Mouse (Mus musculus) embryo, embryonic 10 days (tissue): ENCODE data around the gene Cacul1.
"Not testable (repeated sequence)": the region's sequence is repeated elsewhere in the genome, so short reads cannot be mapped to it uniquely, and the experiment has no call there.

Source experiments
- DNase-seq: peaks from one replicate; pipeline ENCODE4 v3.0.0-alpha.2; 2015; ENCODE audit warnings: low spot score

Gene Cacul1

DNA sequence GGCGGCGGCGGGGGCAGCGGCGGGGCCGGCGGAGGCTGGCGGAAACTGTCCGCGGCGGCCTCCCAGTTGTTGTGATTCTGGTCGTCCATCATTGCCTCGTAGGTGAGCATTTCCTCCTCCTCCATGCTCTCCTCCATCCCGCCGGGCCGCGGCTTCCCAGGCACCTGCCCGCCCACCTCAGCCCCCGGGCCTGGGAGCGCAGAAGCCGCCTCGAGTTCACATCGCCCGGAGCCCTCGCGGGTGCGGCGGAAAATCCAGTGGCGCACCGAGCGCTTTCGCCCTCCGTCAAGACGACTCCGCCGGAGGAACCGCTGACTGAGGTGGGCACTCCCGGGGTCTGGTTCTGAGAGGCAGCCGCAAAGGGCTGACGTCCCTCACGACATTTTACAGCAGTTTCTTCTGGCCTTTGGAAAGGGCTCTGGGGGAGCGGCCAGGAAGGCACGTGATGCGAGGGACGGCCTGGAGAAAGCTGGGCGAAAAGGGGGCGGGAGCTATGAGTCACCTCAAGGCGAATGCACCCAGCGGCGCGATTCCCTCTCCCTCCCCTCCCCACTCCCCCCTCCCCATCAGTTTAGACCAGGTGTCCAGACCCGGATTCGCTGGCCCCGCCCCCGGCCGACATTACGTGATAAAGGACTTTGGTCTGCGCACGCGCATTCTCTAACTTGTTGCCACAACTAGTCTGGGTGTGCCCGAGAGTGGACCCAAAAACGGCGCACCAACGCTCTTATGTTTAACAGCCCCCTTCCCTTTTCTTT lies at the start of gene Cacul1:
Cacul1 (minus strand) TSS at position 444 of the 758 bp plus-strand sequence.
- peak; percentile 98 for DNase-seq

DNA sequence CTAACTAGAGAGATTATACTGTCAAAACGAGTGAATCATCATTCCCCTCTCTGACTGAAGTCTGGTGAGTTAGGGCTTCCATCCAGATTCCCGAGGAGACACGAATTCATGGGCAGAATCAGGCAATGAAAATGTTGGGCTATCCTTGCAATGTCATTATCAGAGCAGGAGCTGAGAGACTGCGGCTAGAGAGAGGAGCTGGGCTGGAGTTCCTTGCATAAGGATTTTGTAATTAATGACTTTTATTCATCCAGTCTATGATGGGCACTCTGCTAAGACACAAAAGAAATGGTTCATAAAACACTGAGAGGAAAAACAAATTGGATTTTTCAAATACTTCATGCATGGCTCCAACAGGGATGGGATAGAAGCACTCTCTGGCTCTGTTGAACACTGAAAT lies 38.6 kb upstream of the Cacul1 start:
- DNase-seq: no peak

DNA sequence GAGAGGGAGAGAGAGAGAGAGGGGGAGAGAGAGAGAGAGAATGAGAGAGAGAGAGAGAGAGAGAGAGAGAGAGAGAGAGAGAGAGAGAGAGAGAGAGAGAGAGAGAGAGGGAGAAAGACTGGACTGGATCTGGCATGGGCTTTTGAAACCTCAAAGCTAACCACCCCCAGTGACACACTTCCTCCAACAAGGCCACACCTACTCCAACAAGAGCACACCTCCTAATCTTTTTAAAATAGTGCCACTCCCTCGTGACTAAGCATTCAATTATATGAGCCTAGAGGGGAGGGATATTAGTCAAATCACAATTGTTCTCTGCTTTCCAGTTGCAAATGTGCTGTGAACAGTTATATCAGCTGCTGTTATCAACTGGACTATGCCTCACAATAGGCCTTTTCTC lies 36.2 kb upstream of the Cacul1 start:
- no peak for DNase-seq

DNA sequence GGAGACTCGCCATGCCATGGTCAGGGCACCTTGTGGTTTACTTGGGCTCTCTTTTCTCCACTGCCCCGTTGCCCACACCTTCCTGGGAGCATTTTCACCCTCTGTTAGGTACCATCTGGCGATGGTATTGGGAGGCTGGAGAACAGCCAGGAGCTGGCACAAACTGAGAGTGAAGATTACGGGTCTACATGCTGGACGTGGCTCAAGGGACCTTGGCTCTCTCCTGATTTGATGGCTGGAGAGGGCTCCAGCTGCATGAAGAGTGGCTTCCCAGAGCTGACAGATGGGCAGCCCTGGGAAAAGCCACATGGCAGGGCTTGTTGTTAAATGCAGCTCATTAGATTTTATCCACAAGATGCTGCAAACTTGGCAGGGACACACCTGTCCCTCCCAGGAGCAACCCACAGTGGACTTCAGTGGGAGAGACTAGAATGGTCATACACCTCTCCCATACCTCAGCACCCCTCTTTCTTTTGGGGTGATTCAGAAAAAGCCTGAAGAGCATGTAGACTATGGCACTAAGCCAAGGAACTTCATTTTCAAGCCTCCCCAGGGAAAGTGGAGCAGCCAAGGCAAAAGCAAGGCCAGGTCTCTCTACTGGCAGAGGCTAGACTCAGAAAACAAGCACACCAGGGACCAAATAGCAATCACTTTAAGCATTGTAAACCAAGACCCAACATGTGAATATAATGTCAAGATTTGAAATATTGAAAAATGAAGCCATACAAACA lies 34.8 kb upstream of the Cacul1 start:
- no peak for DNase-seq

DNA sequence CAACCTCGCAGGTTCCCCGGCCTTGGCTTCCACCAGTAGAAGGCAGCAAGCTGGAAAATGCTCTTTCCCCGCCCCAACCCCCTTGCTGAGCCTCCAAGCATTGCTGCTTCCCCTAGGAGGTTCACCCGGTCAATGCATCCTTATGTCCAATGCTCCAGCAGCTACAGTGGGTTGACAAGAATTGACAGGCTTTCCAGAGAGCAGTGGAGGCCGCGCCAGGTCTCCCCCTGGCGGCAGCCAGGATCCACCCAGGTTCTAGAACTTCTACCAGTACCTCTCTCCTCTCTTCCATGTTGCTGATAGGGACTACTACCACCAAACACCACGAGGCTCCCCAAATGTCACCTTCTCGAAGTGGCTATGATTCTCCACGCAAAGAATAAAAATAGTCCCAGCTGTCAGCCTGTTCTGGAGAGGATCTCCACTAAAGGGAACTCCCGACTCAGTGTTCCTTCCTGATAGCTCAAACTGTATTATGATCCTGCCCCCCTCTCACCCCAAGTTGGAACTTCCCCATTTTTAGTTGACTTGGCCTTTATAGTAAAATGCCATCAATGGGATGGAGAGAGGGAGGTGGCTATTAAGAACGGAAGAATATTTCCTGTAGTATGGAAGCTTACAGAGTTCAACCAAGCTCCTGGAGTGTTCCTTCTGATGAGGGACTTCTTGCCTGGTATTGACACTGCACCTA lies 30.8 kb upstream of the Cacul1 start:
- DNase-seq: peak; percentile 10

DNA sequence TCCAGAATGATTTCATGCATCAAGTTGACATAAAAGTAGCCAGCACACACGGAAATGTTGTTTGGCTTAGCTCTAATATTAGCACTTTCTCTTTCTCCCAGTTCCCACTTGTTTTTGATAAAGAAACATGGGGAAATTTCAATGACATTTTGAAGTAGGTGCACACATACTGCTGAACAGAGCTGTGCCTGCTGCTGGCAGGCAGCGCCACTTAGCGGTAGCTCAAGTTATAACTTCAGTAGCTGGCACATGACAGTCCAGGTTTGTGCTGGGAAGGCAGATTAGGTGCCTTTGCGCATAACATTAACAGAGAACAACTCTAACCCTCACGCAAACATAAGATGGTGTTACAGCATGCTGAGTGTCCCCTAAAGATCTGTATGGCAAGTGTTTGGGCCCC lies 27.9 kb upstream of the Cacul1 start:
- peak; percentile 34 for DNase-seq

DNA sequence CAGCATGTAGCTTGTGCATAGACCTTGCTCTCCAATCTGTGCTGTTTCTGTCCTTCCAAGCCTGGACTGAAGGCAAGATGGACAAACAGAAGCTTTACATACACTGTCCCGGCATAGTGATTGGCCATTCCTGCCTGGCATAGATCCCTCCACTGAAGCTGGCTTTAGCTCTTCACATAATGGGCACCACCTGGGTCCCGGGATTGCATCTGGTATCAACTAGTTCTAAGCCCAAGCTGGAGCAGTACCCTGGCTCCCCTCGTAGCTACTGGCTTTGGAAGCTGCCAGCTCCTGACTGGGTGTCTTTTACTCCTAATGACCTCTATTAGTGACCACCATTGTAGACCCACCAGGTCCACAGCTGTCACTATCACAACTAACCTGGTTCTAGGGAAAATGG lies 22.8 kb upstream of the Cacul1 start:
- DNase-seq: no peak

DNA sequence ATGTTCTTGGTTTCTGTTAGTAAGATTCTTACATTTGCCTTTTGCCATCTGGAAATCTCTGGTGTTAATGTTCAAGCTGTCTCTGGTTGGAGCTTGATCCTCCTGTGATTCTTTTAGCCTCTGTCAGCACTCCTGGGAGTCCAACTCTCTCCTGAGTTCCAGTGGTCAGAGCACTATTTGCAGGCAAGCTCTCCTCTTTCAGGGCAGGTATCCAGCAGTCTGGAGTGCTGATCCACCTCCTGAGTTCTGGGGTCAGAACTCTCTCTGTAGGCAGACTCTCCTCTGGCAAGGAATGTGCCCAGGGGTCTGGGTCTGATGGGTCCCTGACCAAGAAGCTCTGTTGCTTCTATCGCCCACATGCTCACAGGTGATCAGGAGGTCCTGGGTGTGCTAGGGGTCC lies 21.2 kb upstream of the Cacul1 start:
- not testable (repeated sequence) for DNase-seq

DNA sequence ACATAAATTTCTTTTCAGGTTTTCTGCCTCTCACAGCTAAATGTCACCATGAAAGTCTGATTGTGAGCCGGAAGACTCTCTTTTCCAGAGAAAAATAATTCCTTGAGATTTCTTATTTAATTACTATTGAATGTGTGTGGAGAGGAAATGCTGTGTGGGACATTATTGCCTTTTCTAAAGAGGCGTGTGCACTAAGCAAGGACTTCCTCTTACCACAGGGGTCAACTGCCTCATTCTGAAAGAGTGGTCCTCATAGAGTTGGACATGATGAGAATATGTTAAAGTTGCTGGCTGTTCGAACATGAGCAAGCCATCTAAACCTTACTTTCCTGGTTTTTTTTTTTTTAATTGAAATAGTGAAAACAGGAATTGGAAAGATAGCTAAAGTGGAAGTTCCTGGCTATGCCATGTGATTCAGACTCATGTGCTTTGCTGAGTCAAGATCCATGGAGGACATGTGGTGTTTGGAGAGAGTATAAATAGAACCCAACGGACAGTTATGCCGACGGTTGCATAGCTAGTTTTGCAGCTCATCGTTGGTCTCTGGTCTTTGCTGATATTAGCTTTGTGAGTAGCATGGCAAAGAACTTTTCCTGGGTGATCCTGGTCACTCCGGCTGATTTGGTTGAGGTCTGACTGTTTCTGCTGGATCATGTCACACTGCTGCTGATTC lies 17.3 kb upstream of the Cacul1 start:
- no peak for DNase-seq

DNA sequence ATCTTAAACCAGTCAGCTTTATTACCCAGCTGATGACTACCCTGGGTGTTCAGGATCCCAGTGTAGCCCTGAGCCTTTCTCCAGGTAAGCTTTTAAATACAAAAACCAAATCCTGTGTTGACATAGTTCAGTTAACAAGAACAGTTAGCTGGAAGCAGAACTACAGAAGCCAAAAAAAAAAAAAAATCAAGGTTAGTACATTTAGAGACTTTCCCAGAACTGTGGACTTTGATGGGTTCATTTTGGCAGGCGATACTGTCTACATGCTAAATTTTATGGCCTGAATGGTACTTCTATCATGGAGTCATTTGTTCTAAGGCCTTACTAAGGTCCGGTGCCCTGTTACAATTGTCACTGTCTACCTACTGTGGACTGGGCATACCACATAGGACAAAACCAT lies 8.8 kb upstream of the Cacul1 start:
- no peak for DNase-seq

DNA sequence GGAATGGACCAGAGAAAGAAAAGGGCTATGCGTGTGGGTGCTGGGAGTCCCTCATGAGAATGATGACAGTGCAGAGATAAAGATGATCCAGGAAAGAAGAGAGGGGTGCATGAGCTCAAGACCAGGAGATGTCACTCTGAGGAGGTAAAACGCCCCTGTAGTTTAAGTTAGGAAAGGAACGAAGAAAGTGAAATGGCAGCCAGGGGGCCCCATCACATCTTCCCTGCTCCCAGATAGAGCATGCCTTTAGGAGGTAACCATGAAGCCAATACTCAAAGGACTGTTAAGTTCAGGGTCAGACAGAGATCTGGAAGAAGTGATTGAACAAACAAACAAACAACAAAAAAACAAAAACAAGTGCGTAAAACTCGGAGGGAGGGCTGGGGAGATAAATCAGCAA lies 5.8 kb upstream of the Cacul1 start:
- no peak for DNase-seq

DNA sequence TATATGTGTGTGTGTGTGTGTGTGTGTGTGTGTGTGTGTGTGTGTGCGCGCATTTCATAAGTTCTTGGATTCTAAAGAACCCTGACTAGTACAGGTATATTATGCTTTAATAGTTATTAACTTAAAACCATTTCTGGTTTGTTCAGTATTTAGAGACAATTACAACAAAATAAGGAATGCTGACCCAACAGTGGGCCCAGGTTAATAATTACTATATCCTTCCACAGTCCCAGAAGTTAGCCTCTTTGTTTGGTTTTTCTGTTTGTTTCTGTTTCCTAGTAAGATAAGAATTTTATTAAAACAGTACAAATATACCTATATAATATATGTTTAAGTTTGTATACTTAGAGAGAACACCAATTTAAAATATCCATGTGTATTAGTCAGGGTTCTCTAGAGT lies 2.4 kb upstream of the Cacul1 start:
- DNase-seq: no peak

DNA sequence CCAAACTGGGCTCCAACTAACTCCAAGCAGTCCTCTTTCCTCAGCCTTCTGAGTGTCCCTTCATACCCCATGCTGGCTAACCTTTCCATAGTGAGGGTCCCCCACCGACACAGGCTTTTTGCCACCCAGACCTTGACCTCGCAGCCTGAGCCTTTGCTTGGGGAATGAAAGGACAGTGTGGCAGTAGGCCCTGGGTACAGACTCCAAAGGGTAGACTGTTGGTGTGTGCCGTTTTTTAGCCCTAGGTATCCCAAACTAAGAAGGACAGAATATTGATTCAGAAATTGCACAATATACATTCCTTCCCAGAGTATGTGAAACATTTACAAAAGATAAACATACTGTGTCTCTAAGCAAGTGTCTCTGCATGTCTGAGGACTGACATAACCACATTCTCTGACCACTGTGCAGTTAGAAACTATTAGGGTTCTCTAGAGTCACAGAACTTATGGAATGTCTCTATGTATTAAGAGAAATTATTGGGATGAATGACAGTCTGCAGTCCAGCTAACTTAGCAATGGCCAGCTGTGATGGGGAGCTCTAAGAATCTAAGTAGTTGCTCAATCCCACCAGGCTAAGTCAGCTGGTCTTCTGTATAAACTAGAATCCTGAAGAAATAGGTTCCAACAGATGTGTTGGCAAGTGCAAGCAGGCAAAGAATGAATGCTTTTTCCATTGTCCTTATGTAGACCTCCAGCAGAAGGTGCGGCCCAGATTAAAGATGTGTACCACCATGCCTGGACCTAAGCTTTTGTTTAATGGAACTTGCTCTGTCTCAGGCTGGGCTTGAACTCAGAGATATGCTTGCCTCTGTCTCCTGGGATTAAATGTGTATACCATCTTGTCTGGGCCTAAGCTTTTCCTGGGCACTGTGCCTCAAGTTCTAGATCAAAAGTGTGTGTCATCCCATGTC lies 809 bp upstream of the Cacul1 start:
- DNase-seq: no peak

DNA sequence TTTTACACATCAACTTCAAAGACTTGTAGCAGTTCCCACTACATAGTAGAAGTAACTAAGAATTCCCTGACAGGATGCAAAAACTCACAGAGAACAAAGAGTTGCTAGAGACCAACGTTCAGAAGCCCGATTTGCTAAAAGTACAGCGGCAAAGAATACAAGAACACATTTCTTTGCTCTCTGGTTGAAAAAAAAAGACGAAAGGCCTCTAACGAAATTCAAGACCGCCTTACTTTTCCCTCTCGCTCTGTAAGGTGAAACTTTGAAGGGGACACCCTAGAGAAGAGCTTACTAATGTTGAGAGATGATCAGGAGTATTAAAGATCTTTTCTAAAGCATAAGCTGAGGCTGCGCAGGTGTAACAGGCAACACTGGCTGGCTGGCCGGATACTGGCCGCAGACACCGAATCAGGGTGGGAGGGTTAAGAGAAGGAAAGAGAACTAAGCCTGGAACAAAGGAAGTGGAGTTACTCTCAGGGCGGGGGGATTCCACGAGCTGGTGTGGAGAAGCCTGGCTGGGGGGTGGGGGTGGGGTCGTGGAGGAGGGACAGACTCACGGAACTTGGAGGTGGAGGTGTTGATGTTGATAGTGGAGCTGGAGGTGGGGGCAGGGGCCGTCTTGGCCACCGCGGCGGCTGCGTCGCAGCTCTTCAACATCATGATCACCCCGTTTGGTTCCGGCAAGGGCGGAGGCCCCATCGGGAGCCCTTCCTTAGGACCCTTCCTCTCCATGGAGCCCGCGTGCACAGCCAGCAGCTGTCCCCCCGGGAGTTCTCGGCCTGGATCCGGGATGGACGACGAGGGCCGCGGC lies 849 bp downstream of the Cacul1 start:
- peak; percentile 64 for DNase-seq

DNA sequence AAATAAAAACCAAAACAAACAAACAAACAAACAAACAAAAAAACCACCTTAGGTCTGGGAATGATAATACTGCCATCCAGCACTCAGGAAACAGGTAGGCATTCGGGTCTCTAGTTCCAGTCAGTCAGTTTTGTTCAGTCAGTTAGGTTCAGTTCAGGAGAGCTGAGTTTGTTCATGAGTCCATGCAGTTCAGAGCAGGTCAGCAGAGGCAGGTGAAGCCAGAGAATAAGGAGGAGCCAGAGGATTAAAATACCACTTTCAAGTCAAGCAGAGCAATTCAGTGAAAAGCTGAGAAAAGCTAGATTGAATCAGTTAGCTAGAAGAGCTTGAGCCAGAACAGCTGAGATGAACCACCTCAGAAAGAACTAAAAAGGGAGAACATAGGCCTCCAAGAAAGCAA lies 4.1 kb downstream of the Cacul1 start:
- no peak for DNase-seq

DNA sequence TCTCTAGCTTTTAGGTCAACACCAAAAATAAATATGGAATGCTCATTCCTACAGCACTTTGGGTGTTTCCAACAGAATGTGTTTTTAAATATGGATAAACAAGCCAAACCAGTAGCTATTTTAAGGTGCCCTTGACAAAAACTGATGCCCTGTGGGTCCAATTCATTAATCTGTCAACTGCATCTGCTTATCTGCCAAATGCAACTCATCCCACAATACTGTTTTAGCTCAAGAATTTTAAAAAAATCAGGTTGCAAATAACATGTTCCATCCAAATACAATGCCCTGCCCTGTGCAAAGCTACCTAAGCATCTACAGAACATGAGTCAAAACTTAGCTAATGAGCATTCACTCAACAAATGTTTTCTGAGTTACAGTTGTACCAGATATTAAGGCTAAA lies 20.3 kb downstream of the Cacul1 start:
- DNase-seq: no peak

DNA sequence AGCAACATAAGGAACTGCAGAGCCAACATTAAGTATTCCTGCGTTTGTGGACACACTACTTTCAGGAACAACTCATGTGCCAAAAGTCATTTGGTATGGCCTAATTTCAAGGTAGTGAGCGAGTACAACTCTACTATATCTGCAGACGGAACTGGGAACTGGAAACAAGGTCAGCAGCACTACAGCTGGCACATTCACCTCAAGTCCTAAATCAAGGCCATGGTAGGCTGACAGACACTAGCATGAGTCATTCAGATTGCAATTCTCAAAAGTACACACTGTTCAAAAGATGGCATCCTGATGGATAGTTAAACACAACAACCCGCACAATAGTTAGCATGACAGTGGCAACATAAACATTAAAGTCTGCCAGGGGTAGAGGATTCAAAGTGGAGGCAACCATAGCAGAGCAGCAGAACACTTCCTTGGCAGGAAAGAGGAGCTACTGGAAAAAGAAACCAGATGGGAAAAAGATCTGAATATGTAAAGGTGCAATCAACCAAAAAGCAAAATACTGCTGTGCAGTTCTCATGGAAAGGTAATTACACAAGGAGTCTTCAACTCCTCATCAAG lies 25.9 kb downstream of the Cacul1 start:
- DNase-seq: no peak

DNA sequence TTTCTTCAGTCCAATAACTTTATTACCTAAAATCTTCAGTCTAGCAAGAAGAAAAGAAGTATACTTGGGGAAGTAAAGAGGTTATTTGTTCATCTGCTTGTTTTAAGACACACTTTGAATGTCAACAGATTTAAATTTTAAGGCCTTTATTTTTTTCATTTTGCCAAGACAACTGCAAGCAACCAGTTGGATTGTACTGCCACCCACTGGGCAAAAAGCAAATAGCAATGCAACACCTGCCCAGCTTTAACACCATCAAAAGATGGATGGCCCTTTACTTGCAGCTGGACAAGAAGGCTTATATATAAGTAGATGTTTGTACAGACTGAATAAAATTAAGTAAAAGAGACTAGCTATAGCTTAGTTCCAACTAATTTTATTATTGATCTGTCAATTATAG lies 27.3 kb downstream of the Cacul1 start:
- DNase-seq: peak; percentile 65

DNA sequence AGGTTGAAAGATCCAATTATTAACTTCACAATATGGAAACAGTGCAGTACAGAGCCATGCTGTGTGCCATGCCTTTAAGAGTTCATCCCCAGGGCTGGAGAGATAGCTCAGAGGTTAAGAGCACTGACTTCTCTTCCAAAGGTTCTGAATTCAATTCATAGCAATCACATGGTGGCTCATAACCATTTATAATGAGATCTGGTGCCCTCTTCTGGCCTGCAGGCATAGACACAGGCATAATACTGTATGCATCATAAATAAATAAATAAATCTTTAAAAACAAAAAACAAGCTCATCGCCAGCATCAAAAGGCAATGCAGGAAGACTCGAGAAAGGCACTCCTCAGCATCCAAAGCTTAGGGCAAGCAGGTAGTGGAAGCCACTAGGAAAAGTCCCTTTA lies 37.5 kb downstream of the Cacul1 start:
- DNase-seq: no peak

DNA sequence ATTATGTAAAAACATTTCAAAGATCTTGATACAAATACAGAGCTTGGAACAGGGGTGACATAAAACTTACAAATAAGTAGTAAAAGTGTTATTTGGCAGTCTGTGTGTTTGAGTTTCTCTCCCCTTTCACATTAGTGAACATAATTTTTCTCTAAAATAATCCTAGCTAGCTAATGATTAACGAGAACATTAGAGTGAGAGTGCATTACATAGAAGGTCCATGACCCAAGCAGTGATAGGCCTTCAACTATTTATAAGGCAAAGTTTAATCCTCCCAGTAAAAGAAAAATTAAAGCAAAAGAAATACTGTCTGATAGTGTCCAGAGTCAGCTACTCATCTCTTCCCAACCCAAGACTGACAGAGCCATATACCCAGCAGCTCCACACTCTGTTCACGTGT lies 48.9 kb downstream of the Cacul1 start:
- DNase-seq: no peak
